Mouse (Mus musculus): ENCODE measurements at regions not wholly inside any gene's neighbourhood (a gene's known extent, or its start where the extent isn't known, plus 50 kb on each side); places are given as distances from the start of the nearest gene placed in this dataset.

- no peaks in the 10 kb centered on the region for H3K36me3 ChIP-seq (ENCODE audit: control insufficient read depth, insufficient read depth, low read length, poor library complexity, severe bottlenecking)
- H3K4me3 ChIP-seq (ENCODE audit: insufficient read depth in 1 of 2, low read depth in 1 of 2, low read length in 2 of 2, poor library complexity in 1 of 2, severe bottlenecking in 1 of 2): no peak overlapping the region
- no peaks in the 10 kb centered on the region for H3K9me3 ChIP-seq (ENCODE audit: control insufficient read depth, insufficient read depth, low read depth, low read length)
- no peak overlapping the region for H3K9ac ChIP-seq (ENCODE audit: insufficient read depth, low read depth, low read length, poor library complexity, severe bottlenecking)
- TF ChIP-seq MAFK (IDR thresholded peaks at IDR 0.05; ENCODE audit: insufficient read depth, low read depth, low read length) (no peak), HCFC1 (IDR thresholded peaks at IDR 0.05; ENCODE audit: borderline replicate concordance, insufficient read depth, low read length) (no peak), ZNF384 (IDR thresholded peaks at IDR 0.05; ENCODE audit: low read depth, low read length) (no peak), ZC3H11A (IDR thresholded peaks at IDR 0.05; ENCODE audit: borderline replicate concordance, low read depth, low read length) (no peak), CHD2 (IDR thresholded peaks at IDR 0.05; ENCODE audit: low read depth, low read length) (no peak)
- in situ Hi-C loops (cut with MboI; ENCODE audit: low sequenced_read_pairs in 2 of 2, unreplicated experiment in 2 of 2): no loop called here
- H3K27ac ChIP-seq (ENCODE audit: insufficient read depth, low read depth, low read length, poor library complexity, severe bottlenecking): no peak overlapping the region
- DNase-seq (ENCODE audit: low read depth, low spot score): no peak
- no peaks in the 10 kb centered on the region for H3K4me1 ChIP-seq (ENCODE audit: control insufficient read depth in 2 of 2, insufficient read depth in 2 of 2, low read length in 2 of 2, poor library complexity in 1 of 2)
Measured at GRCm38 (mm10) chr3:33388171-33388570, 245.1 kb upstream of the Pex5l start.

- no peaks in the 10 kb centered on the region for H3K36me3 ChIP-seq (ENCODE audit: control insufficient read depth, insufficient read depth, low read length, poor library complexity, severe bottlenecking)
Measured at GRCm38 (mm10) chr3:33383622-33384021, 240.6 kb upstream of the Pex5l start.

GRCm38 (mm10) chr3:33379604-33380003, 236.6 kb upstream of the Pex5l start:
- TF ChIP-seq ZC3H11A (IDR thresholded peaks at IDR 0.05; ENCODE audit: borderline replicate concordance, low read depth, low read length) (no peak), CHD2 (IDR thresholded peaks at IDR 0.05; ENCODE audit: low read depth, low read length) (no peak), ZNF384 (IDR thresholded peaks at IDR 0.05; ENCODE audit: low read depth, low read length) (no peak), HCFC1 (IDR thresholded peaks at IDR 0.05; ENCODE audit: borderline replicate concordance, insufficient read depth, low read length) (no peak), MAFK (IDR thresholded peaks at IDR 0.05; ENCODE audit: insufficient read depth, low read depth, low read length) (no peak)
- Histone ChIP-seq H3K36me3 (ENCODE audit: control insufficient read depth, insufficient read depth, low read length, poor library complexity, severe bottlenecking) (no peaks in the 10 kb centered on the region), H3K4me1 (ENCODE audit: control insufficient read depth in 2 of 2, insufficient read depth in 2 of 2, low read length in 2 of 2, poor library complexity in 1 of 2) (no peaks in the 10 kb centered on the region), H3K27ac (ENCODE audit: insufficient read depth, low read depth, low read length, poor library complexity, severe bottlenecking) (no peak overlapping the region), H3K4me3 (ENCODE audit: insufficient read depth in 1 of 2, low read depth in 1 of 2, low read length in 2 of 2, poor library complexity in 1 of 2, severe bottlenecking in 1 of 2) (no peak overlapping the region), H3K9me3 (ENCODE audit: control insufficient read depth, insufficient read depth, low read depth, low read length) (no peaks in the 10 kb centered on the region), H3K9ac (ENCODE audit: insufficient read depth, low read depth, low read length, poor library complexity, severe bottlenecking) (no peak overlapping the region)
- no peak for DNase-seq (ENCODE audit: low read depth, low spot score)
- in situ Hi-C loops (cut with MboI; ENCODE audit: low sequenced_read_pairs in 2 of 2, unreplicated experiment in 2 of 2): no loop called here

More at GRCm38 (mm10) chr3:33383622-33384021, 240.6 kb upstream of the Pex5l start:
- H3K4me3 ChIP-seq (ENCODE audit: insufficient read depth in 1 of 2, low read depth in 1 of 2, low read length in 2 of 2, poor library complexity in 1 of 2, severe bottlenecking in 1 of 2): no peak overlapping the region
- H3K9ac ChIP-seq (ENCODE audit: insufficient read depth, low read depth, low read length, poor library complexity, severe bottlenecking): no peak overlapping the region
- in situ Hi-C loops (cut with MboI; ENCODE audit: low sequenced_read_pairs in 2 of 2, unreplicated experiment in 2 of 2): no loop called here
- TF ChIP-seq HCFC1 (IDR thresholded peaks at IDR 0.05; ENCODE audit: borderline replicate concordance, insufficient read depth, low read length) (no peak), ZC3H11A (IDR thresholded peaks at IDR 0.05; ENCODE audit: borderline replicate concordance, low read depth, low read length) (no peak), CHD2 (IDR thresholded peaks at IDR 0.05; ENCODE audit: low read depth, low read length) (no peak), ZNF384 (IDR thresholded peaks at IDR 0.05; ENCODE audit: low read depth, low read length) (no peak), MAFK (IDR thresholded peaks at IDR 0.05; ENCODE audit: insufficient read depth, low read depth, low read length) (no peak)
- H3K27ac ChIP-seq (ENCODE audit: insufficient read depth, low read depth, low read length, poor library complexity, severe bottlenecking): no peak overlapping the region
- H3K9me3 ChIP-seq (ENCODE audit: control insufficient read depth, insufficient read depth, low read depth, low read length): no peaks in the 10 kb centered on the region
- no peak for DNase-seq (ENCODE audit: low read depth, low spot score)
- H3K4me1 ChIP-seq (ENCODE audit: control insufficient read depth in 2 of 2, insufficient read depth in 2 of 2, low read length in 2 of 2, poor library complexity in 1 of 2): no peaks in the 10 kb centered on the region

GRCm38 (mm10) chr3:33375161-33375560, 232.1 kb upstream of the Pex5l start:
- H3K4me1 ChIP-seq (ENCODE audit: control insufficient read depth in 2 of 2, insufficient read depth in 2 of 2, low read length in 2 of 2, poor library complexity in 1 of 2): no peaks in the 10 kb centered on the region
- in situ Hi-C loops (cut with MboI; ENCODE audit: low sequenced_read_pairs in 2 of 2, unreplicated experiment in 2 of 2): no loop called here
- no peaks in the 10 kb centered on the region for H3K36me3 ChIP-seq (ENCODE audit: control insufficient read depth, insufficient read depth, low read length, poor library complexity, severe bottlenecking)
- H3K9me3 ChIP-seq (ENCODE audit: control insufficient read depth, insufficient read depth, low read depth, low read length): no peaks in the 10 kb centered on the region
- no peak overlapping the region for H3K4me3 ChIP-seq (ENCODE audit: insufficient read depth in 1 of 2, low read depth in 1 of 2, low read length in 2 of 2, poor library complexity in 1 of 2, severe bottlenecking in 1 of 2)
- no peak for DNase-seq (ENCODE audit: low read depth, low spot score)
- TF ChIP-seq HCFC1 (IDR thresholded peaks at IDR 0.05; ENCODE audit: borderline replicate concordance, insufficient read depth, low read length): no peak
- TF ChIP-seq ZNF384 (IDR thresholded peaks at IDR 0.05; ENCODE audit: low read depth, low read length): no peak
- no peak for TF ChIP-seq MAFK (IDR thresholded peaks at IDR 0.05; ENCODE audit: insufficient read depth, low read depth, low read length)
- TF ChIP-seq CHD2 (IDR thresholded peaks at IDR 0.05; ENCODE audit: low read depth, low read length): no peak
- no peak for TF ChIP-seq ZC3H11A (IDR thresholded peaks at IDR 0.05; ENCODE audit: borderline replicate concordance, low read depth, low read length)
- H3K27ac ChIP-seq (ENCODE audit: insufficient read depth, low read depth, low read length, poor library complexity, severe bottlenecking): no peak overlapping the region
- H3K9ac ChIP-seq (ENCODE audit: insufficient read depth, low read depth, low read length, poor library complexity, severe bottlenecking): no peak overlapping the region

- in situ Hi-C loops (cut with MboI; ENCODE audit: low sequenced_read_pairs in 2 of 2, unreplicated experiment in 2 of 2): no loop called here
- no peak overlapping the region for H3K9ac ChIP-seq (ENCODE audit: insufficient read depth, low read depth, low read length, poor library complexity, severe bottlenecking)
- DNase-seq (ENCODE audit: low read depth, low spot score): no peak
- H3K9me3 ChIP-seq (ENCODE audit: control insufficient read depth, insufficient read depth, low read depth, low read length): no peaks in the 10 kb centered on the region
- TF ChIP-seq ZNF384 (IDR thresholded peaks at IDR 0.05; ENCODE audit: low read depth, low read length) (no peak), CHD2 (IDR thresholded peaks at IDR 0.05; ENCODE audit: low read depth, low read length) (no peak), ZC3H11A (IDR thresholded peaks at IDR 0.05; ENCODE audit: borderline replicate concordance, low read depth, low read length) (no peak), MAFK (IDR thresholded peaks at IDR 0.05; ENCODE audit: insufficient read depth, low read depth, low read length) (no peak), HCFC1 (IDR thresholded peaks at IDR 0.05; ENCODE audit: borderline replicate concordance, insufficient read depth, low read length) (no peak)
- no peak overlapping the region for H3K4me3 ChIP-seq (ENCODE audit: insufficient read depth in 1 of 2, low read depth in 1 of 2, low read length in 2 of 2, poor library complexity in 1 of 2, severe bottlenecking in 1 of 2)
- H3K27ac ChIP-seq (ENCODE audit: insufficient read depth, low read depth, low read length, poor library complexity, severe bottlenecking): no peak overlapping the region
- no peaks in the 10 kb centered on the region for H3K4me1 ChIP-seq (ENCODE audit: control insufficient read depth in 2 of 2, insufficient read depth in 2 of 2, low read length in 2 of 2, poor library complexity in 1 of 2)
- H3K36me3 ChIP-seq (ENCODE audit: control insufficient read depth, insufficient read depth, low read length, poor library complexity, severe bottlenecking): no peaks in the 10 kb centered on the region
Measured at GRCm38 (mm10) chr3:33372806-33373205, 229.8 kb upstream of the Pex5l start.
